Mouse (Mus musculus) neutrophil, adult 5-6 weeks (primary cell): Measurements from ENCODE around the gene Fam83f. TPM values are rescaled to one million over a fixed set of nuclear protein-coding genes. Genes with fewer than 3 reads are reported as not detected.

Source experiments
- ATAC-seq: fragments of 151-379, 151-347 bp; 2 replicates; pipeline ENCODE4 v1.8.0; 2017; ENCODE audit warnings: mild to moderate bottlenecking, moderate TSS enrichment; ENCODE audit not compliant: insufficient number of reproducible peaks, poor library complexity, low FRiP score, severe bottlenecking; ENCODE audit errors: extremely low read depth
- total RNA-seq: library from RNA; stranded (forward); fragments of 200-1000 nt; gene quantifications from 2 replicates; pipeline ENCODE4 v1.2.3, GENCODE M21; 2017

Gene Fam83f
- total RNA-seq, 1 experiment from 2014 or later = 0.35 TPM

DNA sequence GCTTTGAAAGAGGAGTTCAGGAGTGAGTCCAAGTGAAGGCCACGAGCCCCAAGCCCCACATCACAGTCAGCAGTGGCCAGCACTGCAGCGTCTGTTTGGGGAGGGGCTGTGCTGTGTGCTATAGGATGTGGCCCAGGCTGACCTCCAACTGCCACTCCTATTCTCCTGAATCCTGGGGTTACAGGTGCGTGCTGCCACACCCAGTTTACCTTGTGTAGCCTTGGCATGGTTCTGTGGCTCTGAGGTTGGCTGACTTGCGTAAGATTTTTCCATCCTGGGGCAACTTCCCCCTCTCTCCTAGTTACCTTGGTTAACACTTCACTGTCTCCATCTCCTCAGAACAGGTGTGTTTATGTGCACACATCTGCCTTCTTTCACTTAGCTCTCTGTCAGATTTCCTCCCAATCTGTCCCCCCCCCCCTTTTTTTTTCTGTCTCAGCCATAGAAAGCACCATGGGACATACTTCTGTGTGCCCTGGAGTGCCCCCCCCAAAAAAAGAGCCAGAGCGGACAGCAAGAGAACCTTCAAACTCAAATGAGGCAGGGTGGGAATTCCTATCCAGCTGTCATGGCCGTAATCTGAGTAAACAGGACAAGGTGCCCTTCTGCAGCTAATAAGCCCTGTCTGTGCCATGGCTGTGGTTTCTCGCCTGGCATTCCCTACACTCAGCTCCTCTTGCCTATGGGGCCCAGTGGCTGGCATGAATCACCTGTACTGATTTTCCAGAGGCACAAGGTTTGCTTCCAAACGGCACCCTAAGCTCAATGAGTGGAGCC, 30.0 kb downstream of the Fam83f start:
- no peak for ATAC-seq

GRCm38 (mm10) chr15:80702910-80703309, 31.3 kb downstream of the Fam83f start:
- no peak for ATAC-seq

DNA sequence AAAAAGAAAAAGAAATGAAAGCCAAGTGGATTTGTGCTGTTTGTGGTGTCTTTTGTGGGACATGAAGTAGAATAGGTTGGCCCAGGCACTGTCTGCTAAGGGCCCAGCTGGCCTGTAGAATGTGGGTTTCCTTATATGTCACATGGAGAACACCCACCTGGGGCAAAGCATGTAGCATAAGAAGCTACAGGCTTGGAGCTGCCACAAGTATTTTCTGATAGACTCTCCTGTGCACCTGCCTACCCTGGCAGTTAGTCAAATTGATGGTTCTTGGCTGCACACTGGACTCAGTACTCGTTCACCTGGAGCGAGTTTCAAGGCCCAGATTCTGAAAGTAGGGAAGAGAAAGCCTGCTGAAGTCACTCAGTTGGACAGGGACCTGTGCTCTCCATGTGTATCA, 31.8 kb downstream of the Fam83f start:
- ATAC-seq = no peak

- ATAC-seq = peak; percentile 93
These were observed 32.6 kb downstream of the Fam83f start for GRCm38 (mm10) chr15:80704267-80704666.

DNA sequence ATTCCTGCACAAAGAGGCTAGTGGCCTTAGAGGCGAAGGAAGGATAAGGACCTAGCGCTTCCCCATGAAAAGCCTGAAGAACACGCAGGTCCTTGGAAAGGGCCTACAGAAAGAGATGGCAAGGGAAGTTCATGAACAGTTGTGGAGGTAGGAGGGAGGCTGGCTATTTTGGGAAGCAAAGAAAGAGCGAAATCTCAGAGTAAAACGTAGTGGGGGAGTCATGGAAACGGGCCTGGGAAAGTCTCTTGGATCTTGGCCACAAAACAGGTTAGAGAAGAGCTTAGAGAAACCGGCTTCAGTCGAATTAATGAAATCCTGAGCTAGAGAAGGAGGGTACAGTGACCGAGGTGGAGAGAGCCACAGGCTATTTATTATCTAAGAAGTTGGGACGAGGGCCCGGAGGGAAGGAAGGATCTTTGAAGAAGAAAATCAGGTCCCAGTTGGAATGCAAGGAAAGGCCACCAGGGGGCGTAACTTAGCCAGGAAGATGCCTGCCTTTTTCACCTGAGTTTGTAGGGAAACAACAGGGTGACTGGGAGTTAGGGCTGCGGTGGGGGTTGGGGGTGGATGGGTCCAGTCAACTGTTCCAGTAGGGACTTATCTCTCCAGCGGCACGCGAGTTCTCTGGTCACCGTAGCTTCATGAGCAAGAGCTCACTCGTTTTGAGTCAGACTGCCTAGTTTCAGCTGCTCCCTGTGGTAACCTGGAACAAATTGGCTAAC, 34.3 kb downstream of the Fam83f start:
- ATAC-seq = no peak

DNA sequence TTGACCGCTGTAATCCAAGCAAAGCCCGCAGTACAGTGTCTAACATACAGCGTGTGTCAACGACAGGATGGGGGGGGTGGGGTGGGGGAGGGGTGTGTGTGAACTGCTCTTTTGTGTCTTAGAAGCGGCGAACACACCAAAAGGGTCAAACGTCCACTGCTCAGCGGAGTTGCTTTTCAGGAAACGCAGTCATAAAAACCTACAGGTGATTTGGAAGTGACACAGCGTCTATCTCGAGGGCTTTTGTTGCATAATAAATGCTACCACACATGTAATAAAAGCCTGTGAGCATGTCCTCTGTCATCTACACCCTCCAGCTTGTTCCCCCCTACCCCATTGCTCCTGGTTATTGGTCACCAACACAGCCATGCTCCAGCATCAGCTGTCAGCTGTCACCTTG, 34.9 kb downstream of the Fam83f start:
- ATAC-seq = no peak

GRCm38 (mm10) chr15:80707088-80707487, 35.4 kb downstream of the Fam83f start:
- no peak for ATAC-seq

DNA sequence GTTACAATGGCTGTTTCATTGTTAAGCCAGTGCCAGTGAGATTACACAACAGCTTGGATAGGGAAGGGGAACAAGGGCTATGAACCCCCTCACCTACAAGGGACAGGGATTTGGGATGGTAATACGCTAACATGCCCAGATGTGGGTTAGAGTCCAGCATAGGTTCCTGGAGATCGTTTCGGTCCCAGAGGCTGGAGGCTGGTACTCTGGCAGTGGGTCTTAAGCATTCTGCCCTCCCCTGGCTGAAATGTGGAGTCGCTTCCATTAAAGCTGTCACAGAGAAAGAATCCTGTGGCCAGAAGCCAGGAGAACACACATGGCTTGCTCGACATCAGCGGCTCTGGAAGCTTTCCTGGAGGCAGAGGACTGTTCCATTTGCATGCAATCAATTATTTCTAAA, 37.9 kb downstream of the Fam83f start:
- ATAC-seq = no peak

DNA sequence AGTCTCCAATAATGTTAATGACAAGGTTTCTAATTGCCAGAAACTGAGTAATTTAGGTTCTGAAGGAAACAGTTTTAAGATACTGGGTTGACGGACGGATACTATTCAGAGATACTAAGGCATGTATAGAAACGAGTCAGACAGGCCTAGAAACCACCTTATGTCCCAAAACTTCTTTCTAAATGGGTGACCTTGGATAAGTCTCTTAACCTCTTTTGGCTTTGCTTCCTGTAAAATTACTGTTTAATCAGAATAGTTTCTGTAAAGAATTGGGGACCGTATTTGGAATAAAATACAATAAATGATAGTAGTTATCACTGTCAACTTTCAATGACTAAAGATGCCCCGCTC, 38.6 kb downstream of the Fam83f start:
- ATAC-seq = no peak

- ATAC-seq = peak; percentile 94
These were observed 39.1 kb downstream of the Fam83f start, which contains the start of gene Tnrc6b for GRCm38 (mm10) chr15:80710608-80711363. TSS of gene Tnrc6b (plus strand) at chr15:80711313.

- ATAC-seq = no peak
These were observed 39.9 kb downstream of the Fam83f start for GRCm38 (mm10) chr15:80711401-80712151.

- ATAC-seq = no peak
These were observed 42.7 kb downstream of the Fam83f start for GRCm38 (mm10) chr15:80714299-80714698.

GRCm38 (mm10) chr15:80716631-80717135, 45.0 kb downstream of the Fam83f start:
- no peak for ATAC-seq

DNA sequence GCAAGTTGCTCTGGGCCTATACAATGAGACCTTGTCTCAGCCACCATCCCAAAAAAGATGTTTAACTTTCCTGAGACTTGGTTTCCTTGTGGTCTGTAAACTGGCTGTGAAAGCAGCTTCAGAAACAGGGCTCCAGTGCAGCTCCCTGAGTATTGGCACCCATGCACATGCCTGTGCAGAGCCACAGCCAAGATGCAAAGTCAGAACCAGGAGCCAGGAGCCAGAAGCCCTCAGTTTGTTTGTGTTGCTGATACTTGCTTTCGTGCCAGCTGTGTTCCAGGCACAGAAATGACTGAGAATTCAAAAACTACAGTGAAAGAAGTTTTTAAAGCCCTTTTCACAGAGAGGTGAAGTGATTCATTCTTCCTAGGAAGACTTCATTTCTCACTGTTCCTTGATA, 45.8 kb downstream of the Fam83f start:
- ATAC-seq = no peak

DNA sequence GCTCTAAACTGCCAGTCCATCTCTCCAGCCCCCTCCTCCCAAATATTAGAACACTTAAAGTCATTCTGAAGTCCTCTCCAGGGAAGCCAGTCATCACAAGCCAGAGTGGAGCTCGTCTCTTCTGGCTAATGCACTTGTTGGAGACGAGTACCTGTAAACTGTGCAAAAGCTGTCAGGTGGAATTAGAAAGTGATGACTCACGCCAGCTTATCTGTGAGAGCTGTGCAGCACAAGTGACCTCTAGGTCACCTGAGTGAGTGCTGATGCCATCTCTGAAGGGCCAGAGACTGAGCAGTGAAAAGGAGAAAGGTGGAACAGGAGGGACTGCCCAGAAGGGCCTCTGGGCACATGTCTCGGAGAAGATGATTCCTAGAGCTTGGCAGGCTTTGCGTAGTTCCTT, 48.6 kb downstream of the Fam83f start:
- no peak for ATAC-seq

DNA sequence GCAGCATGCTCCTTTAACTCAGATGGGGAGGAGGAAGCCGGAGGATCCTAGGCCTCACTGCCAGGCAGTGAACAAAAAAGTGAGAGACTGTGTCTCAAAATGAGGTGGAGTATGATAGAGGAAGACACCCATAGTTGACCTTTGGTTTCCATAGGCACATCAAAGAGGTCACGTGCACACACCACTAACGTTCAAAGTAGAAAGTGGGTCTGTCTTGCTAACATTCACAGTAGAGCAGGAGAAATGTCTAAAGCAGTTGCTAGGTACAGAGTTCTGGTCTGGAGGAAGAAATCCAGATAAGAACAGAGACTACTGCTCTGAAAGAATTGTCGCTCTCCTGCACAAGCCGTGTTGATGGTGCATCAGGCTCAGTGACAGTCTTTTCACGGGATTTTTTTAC, 50.2 kb downstream of the Fam83f start:
- ATAC-seq = no peak

DNA sequence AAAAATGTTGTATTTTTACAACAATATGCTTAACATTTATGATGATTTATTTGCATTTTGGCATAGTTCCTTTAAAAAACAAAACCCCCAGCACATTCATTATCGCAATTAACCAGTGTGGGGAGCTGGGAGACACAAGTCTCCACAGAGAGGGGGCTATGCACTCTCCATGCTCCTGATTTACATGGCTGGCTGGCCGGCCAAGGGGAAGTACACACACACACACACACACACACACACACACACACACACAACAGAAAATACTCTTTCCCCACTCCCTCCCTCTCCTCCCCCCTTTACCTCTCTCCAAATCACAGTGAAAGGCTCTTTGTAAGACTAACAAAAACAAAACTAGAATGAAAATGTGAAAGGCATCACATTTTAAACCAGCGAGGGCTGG, 50.7 kb downstream of the Fam83f start:
- ATAC-seq = no peak

GRCm38 (mm10) chr15:80729477-80729876, 57.8 kb downstream of the Fam83f start:
- no peak for ATAC-seq

DNA sequence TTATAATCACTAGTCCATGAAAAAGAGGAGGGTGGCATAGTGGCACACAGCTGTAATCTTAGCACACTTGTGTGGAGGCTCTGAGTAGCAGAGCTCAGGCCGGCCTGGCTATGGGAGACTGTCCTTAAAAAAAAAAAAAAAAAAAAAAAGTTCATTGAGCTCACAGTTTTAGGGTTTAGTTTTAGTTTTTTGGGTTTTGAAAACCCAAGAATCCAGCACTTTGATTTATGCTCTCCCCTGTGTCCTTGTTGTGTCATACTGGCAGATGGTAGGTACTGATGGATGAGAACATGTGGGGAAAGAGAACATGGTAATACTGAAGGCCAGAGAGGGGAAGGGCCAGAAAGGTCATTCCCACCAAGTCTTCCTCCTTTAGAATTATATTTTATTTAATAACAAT, 59.4 kb downstream of the Fam83f start:
- ATAC-seq = no peak
